Mouse (Mus musculus) mouse trophoblast stem cell (cell line): ENCODE results near the gene Gigyf2.
"Not testable (repeated sequence)": the region's sequence is repeated elsewhere in the genome, so short reads cannot be mapped to it uniquely, and the experiment has no call there.

Experiments
- in situ Hi-C, 2 experiments: fragments of 300-500 bp; cut with MseI, MboI; formaldehyde crosslinking; loops; 2 replicates in 1 of 2; 3 replicates in 1 of 2; pipeline ENCODE4 v1.15.1; 2025

Gene Gigyf2

GRCm38 (mm10) chr1:87447183-87448104 lies 120.6 kb downstream of the Gigyf2 start:
- in situ Hi-C loops, result no loop called here

GRCm38 (mm10) chr1:87449432-87449831 lies 122.6 kb downstream of the Gigyf2 start:
- in situ Hi-C loops, result no loop called here

- in situ Hi-C loops, result no loop called here
Observed at GRCm38 (mm10) chr1:87456425-87456824, 129.6 kb downstream of the Gigyf2 start.

DNA sequence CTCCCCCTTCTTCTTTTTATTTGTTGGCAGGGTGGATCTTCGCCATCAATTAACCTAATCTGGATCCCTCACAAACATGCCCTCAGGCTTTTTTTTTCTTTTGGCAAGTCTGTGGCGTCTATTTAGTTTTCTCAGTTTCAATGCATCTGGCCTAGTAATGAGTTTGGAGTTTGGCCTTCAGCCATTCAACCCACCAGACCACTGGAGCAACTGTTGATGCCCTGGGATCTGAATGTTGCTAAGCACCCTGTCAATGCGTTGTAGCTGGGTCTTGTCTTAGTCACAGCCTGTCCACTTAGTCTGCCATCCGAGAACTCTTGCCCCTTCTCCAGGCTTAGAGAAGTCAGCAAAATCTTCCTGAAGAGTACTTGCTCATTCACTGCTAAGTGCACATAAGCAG lies 131.2 kb downstream of the Gigyf2 start:
- in situ Hi-C loops, result no loop called here

DNA sequence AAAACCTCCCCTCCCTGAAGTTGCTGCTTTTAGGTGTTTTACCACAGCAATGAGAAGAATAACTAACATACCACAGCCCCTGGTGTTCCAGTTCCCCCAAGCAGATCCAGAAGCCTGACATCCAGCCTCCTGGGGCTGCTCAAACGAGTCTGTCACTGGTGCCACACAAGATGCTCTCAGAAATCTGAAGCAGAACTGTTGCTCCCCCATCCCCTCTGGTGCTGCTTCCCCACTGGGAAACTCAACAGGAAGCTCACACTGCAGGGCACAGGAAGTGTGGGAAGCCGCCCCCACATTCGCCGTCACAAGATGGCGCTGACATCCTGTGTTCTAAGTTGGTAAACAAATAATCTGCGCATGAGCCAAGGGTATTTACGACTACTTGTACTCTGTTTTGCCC lies 133.1 kb downstream of the Gigyf2 start:
- in situ Hi-C loops, result not testable (repeated sequence)

GRCm38 (mm10) chr1:87467469-87467868 lies 140.7 kb downstream of the Gigyf2 start:
- in situ Hi-C loops, result no loop called here

DNA sequence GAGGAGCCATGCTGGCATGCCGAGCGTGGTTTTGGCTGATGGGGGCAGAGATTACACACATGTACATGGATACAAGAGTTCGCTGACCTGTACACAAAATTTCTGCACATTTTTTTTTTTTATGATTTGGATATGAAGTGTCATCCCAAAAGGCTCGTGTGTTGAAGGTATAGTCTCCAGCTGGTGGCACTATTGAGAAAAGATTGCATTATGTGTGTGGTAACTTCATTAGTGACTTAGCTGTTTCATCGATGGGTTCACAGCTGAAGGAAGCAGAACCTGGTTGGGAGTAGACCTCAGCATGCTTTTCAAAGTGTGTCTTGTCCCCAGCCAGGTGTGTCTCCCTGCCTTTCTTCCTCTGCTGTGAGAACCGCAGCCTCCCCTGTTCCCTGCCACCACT lies 141.5 kb downstream of the Gigyf2 start:
- in situ Hi-C loops, result no loop called here

DNA sequence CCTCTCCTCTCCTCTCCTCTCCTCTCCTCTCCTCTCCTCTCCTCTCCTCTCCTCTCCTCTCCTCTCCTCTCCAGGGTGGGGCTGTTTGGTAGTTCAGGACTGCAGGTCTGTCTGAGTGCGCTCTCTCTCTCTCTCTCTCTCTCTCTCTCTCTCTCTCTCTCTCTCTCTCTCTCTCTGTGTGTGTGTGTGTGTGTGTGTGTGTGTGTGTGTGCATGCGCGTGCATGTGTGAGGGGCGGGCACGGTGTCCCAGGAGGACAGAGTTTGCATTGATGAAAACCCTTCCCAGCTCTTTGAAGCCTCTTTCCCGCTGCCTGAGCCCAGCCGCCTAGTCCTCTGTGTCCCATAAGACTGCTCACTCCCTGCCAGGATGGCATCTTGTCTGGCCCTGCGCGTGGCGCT lies 143.2 kb downstream of the Gigyf2 start, which contains the start of gene Snorc:
Gene Snorc (plus strand): TSS at position 301 of the 400 bp plus-strand sequence.
- in situ Hi-C loops, result not testable (repeated sequence)

GRCm38 (mm10) chr1:87471914-87472313 lies 145.1 kb downstream of the Gigyf2 start:
- in situ Hi-C loops, result no loop called here

- in situ Hi-C loops, result no loop called here
Observed at GRCm38 (mm10) chr1:87472576-87472975, 145.8 kb downstream of the Gigyf2 start.

- in situ Hi-C loops, result no loop called here
Observed at GRCm38 (mm10) chr1:87475076-87475895, 148.5 kb downstream of the Gigyf2 start.

GRCm38 (mm10) chr1:87482546-87482945 lies 155.7 kb downstream of the Gigyf2 start:
- in situ Hi-C loops, result no loop called here

DNA sequence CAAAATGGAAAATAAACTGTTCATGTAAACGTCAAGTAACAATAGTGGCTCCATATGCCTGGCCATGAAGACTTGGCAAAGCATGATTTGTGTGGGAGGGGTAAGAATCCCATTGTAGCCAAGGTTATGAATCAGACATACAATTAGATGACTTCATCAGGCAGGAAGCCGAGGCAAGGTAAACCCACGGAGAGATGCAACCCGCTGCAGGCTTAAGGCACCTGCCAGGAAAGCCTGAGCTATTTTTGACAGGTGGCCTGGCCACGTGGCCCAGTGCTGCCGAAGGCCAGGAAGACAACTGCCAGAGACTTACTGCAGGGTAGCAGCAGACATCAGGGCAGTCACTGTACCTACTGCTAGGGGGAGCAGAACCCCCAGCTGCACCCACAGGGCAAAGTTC lies 159.6 kb downstream of the Gigyf2 start:
- in situ Hi-C loops, result no loop called here

DNA sequence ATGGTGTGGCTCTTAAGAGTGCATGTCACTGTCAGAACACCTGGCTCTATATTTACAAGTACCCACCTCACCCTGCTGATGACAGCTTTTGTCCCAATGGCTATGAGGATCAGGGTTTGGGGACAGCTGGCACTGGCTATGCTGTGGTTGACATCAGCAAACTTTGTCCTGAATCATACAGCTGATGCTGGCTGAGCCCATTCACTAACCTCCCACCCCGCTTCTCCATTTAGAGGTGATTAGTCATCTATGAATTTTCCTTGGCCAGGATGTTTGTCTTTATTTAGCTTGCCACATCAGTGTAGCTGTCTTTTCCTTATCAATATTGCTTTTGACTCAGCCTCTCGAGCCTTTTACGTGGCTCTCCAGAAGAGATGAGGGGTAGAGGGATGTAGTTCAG lies 165.5 kb downstream of the Gigyf2 start:
- in situ Hi-C loops, result no loop called here

GRCm38 (mm10) chr1:87493542-87493941 lies 166.7 kb downstream of the Gigyf2 start:
- in situ Hi-C loops, result no loop called here
